Mouse (Mus musculus): ENCODE measurements around the gene Traf6.

The Traf6 gene

GRCm38 (mm10) chr2:101678236-101679021 is at the start of gene Traf6:
Traf6 (plus strand) TSS chr2:101678429.
- DNase-seq (ENCODE audit: low read depth, low spot score): peak; percentile 86

- DNase-seq (ENCODE audit: low read depth, low spot score): peak; percentile 72
Observed at GRCm38 (mm10) chr2:101638979-101639839, 39.0 kb upstream of the Traf6 start.

- no peak for DNase-seq (ENCODE audit: low read depth, low spot score)
Observed at GRCm38 (mm10) chr2:101639840-101640350, 38.3 kb upstream of the Traf6 start.

- no peak for DNase-seq (ENCODE audit: low read depth, low spot score)
Observed at GRCm38 (mm10) chr2:101645841-101646240, 32.4 kb upstream of the Traf6 start.

DNA sequence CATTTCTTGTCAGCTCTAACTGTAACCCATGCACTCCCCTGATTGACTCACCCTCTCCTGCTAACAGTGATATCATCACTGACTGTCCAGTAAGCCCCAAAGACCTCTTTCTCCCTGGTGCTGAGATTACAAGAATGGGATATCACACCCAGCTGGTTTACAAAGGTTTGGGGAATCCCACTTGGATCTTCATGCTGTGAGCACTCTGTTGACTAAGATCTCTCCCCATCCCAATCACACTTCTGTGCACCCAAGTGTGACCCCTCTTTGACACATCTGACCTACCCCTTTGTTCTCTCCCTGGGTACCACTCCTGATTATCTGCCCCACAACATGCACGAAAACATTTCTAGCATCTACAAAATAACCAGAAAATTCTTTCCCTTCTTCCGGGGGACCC is 29.9 kb upstream of the Traf6 start:
- no peak for DNase-seq (ENCODE audit: low read depth, low spot score)

- no peak for DNase-seq (ENCODE audit: low read depth, low spot score)
Observed at GRCm38 (mm10) chr2:101649114-101649671, 29.0 kb upstream of the Traf6 start, which contains the start of the genes Rag1 and B230118H07Rik. Rag1 (minus strand) TSS chr2:101649501. B230118H07Rik (minus strand) TSS chr2:101649532.

DNA sequence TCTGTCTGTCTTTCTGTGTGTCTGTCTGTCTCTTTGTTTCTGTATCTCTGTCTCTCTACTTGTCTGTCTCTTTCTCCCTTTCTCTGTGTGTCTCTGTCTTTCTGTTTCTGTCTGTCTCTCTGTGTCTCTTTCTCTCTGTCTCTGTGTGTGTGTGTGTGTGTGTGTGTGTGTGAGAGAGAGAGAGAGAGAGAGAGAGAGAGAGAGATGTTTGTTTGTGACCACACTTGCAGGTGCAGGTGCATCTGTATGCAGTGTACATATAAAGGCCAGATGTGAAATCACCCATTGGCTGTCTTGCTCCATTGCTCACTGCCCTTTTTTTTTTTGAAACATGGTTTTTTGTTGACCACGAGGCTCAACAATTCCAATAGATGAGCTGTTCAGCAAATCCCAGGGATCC is 27.8 kb upstream of the Traf6 start:
- DNase-seq (ENCODE audit: low read depth, low spot score): no peak

GRCm38 (mm10) chr2:101652204-101652920 is 25.9 kb upstream of the Traf6 start:
- peak; percentile 6 for DNase-seq (ENCODE audit: low read depth, low spot score)

DNA sequence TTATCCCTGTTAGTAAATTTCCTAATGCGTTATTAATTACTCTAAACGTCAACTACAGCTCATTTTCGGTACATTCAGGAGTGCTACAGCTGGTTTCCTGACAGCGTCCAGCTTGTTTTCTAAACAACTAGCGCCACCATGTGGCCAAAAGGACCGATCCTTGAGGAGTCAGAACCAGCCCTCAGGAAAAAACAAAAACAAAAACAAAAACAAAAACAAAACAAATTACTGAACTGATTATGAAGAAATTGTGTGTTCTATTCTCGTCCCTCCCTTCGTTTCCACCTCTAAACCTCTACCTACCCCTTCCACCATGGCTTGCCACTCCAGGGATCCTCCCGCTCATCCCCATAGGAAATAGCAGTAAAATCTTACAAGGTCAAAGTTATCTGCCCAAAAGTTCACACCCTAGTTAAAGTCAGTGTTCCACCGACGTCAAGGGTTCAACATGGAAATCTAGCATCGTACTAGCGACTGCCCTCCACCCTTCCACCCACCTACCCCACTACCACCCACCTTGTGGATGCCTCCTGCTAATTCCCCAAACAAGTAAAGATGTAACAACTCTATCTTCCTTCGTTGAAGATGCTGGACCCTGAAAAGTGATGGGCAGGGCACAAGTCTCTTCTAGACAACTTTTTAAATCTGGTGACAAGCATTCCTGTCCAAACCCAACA is 25.2 kb upstream of the Traf6 start:
- DNase-seq (ENCODE audit: low read depth, low spot score): peak; percentile 78

- no peak for DNase-seq (ENCODE audit: low read depth, low spot score)
Observed at GRCm38 (mm10) chr2:101660536-101660935, 17.7 kb upstream of the Traf6 start.

DNA sequence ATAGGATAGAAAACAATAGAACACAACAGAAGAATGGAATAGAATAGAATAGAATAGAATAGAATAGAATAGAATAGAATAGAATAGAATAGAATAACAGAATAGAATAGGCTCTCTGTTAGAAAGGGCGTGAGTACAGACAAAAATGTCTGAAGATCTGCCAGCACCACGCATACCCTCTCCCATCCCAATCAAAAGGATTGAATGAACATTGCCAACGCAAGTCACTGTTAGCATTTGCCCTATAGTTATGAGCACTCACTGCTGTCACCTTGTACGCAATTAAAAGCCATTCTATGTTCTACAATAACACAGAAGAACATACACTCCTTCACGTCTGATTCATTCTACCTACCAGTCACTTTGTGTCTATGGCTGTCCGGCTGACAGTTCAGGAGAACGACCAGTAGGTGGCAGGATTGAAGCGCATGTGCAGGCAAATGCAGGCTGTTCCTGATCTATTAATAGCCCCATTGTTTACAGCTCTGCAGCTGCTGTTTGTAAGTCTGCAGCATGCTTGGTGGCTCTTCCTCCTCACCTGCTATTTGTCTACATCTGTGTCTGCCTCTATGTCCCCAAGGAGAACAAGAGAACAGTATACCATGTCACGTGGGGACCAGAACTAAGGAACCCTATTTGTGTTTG is 13.0 kb upstream of the Traf6 start:
- DNase-seq (ENCODE audit: low read depth, low spot score): peak; percentile 85

DNA sequence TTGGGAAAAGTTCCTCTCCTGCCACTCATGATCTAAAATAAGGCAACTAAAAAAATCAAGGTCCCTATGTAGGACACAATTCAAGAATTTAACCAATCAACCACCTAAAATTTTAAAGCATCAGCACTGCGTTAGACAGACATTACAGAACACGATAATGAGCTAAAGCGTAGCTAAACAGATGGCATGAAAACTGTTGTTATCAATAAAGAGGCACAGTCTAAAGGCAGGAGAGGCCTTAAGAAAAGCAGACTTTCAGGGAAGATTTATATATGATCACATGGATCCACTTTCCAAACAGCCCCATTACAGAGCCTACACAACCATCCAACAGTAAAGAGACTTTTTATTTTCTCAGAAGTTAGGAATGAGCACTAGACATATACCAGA is 12.5 kb upstream of the Traf6 start:
- DNase-seq (ENCODE audit: low read depth, low spot score): no peak

- DNase-seq (ENCODE audit: low read depth, low spot score): no peak
Observed at GRCm38 (mm10) chr2:101668751-101669150, 9.5 kb upstream of the Traf6 start.

DNA sequence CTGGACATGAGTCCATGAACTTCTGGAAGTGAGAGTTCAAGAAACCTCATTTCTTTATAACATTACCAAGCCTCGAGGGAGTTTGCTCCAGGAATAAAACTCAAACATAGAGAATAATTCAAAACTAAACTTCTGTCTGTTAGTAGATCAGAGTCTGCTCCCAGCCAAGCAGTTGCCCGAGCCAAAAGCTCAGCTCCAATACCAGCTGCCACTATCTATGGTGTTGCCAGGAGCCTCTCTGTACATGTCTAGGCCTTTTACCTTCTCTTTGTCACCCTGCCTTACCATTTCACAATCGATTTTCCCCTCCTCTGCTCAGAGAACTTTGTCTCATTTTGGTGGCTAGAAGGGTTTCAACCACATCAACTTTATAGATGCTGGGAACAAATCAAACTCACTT is 4.7 kb upstream of the Traf6 start:
- no peak for DNase-seq (ENCODE audit: low read depth, low spot score)

GRCm38 (mm10) chr2:101679164-101679784 is 1.0 kb downstream of the Traf6 start:
- DNase-seq (ENCODE audit: low read depth, low spot score): peak; percentile 13

DNA sequence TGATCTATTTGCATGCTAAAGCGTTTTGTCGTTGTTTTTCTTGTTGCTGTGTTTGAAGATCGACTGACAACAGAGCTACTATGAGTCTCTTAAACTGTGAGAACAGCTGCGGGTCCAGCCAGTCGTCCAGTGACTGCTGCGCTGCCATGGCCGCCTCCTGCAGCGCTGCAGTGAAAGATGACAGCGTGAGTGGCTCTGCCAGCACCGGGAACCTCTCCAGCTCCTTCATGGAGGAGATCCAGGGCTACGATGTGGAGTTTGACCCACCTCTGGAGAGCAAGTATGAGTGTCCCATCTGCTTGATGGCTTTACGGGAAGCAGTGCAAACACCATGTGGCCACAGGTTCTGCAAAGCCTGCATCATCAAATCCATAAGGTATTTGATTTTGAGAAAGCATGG is 6.2 kb downstream of the Traf6 start:
- DNase-seq (ENCODE audit: low read depth, low spot score): no peak

GRCm38 (mm10) chr2:101688011-101688410 is 9.8 kb downstream of the Traf6 start:
- no peak for DNase-seq (ENCODE audit: low read depth, low spot score)

- no peak for DNase-seq (ENCODE audit: low read depth, low spot score)
Observed at GRCm38 (mm10) chr2:101690252-101690827, 12.1 kb downstream of the Traf6 start.

GRCm38 (mm10) chr2:101693043-101693442 is 14.8 kb downstream of the Traf6 start:
- DNase-seq (ENCODE audit: low read depth, low spot score): no peak
